Mouse (Mus musculus) heart, embryonic 13.5 days (tissue): Measurements from ENCODE around the gene Thada. TPM values are rescaled to one million over a fixed set of nuclear protein-coding genes. Genes with fewer than 3 reads are reported as not detected.

Source experiments
- ATAC-seq: fragments of 200-750 bp; cut with Nextera tagmentation; 2 replicates; pipeline ENCODE4 v1.8.0; 2017; ENCODE audit warnings: moderate TSS enrichment; ENCODE audit not compliant: insufficient number of reproducible peaks, low FRiP score, low TSS enrichment; ENCODE audit errors: extremely low read depth
- H3K27ac ChIP-seq: fragments of 300-500 bp; sonication (generic); replicated peaks from 2 replicates; pipeline ENCODE4 v1.5.1; 2015; ENCODE audit warnings: moderate library complexity, mild to moderate bottlenecking, inconsistent platforms
- H3K27me3 ChIP-seq: fragments of 300-500 bp; sonication (generic); replicated peaks from 2 replicates; pipeline ENCODE4 v1.6.1; 2015; ENCODE audit warnings: mild to moderate bottlenecking, inconsistent platforms
- H3K36me3 ChIP-seq: fragments of 300-500 bp; sonication (generic); 2 replicates; pipeline ENCODE4 v1.6.1; 2015; ENCODE audit warnings: mild to moderate bottlenecking, inconsistent platforms
- H3K4me1 ChIP-seq: fragments of 300-500 bp; sonication (generic); 2 replicates; pipeline ENCODE4 v1.6.1; 2015; ENCODE audit warnings: inconsistent platforms
- H3K4me2 ChIP-seq: fragments of 300-500 bp; sonication (generic); 2 replicates; pipeline ENCODE4 v1.6.1; 2015; ENCODE audit warnings: inconsistent platforms, mild to moderate bottlenecking, moderate library complexity
- H3K4me3 ChIP-seq: fragments of 300-500 bp; sonication (generic); 2 replicates; pipeline ENCODE4 v1.5.1; 2015; ENCODE audit warnings: moderate library complexity, mild to moderate bottlenecking, inconsistent platforms
- H3K9ac ChIP-seq: fragments of 300-500 bp; sonication (generic); 2 replicates; pipeline ENCODE4 v1.6.1; 2015; ENCODE audit warnings: inconsistent platforms, mild to moderate bottlenecking, moderate library complexity
- H3K9me3 ChIP-seq: fragments of 300-500 bp; sonication (generic); 2 replicates; pipeline ENCODE4 v1.6.1; 2016; ENCODE audit warnings: inconsistent platforms
- WGBS: fragments of 180-500 bp; shearing (Covaris S2); methylation state at CpG from one replicate; pipeline ENCODE4 v1.1.7; 2015; ENCODE audit warnings: mixed read lengths; 5-methylcytosine and 5-hydroxymethylcytosine counted together
- polyA plus RNA-seq: library from polyadenylated mRNA; unstranded; fragments of >200 nt; fragmentation: Nextera tagmentation; extraction: Ambion mirVana; gene quantifications from 2 replicates; pipeline ENCODE4 v1.2.1, GENCODE M21; 2015

Thada gene
- polyA plus RNA-seq, 1 experiment from 2014 or later: 4.6 TPM

DNA sequence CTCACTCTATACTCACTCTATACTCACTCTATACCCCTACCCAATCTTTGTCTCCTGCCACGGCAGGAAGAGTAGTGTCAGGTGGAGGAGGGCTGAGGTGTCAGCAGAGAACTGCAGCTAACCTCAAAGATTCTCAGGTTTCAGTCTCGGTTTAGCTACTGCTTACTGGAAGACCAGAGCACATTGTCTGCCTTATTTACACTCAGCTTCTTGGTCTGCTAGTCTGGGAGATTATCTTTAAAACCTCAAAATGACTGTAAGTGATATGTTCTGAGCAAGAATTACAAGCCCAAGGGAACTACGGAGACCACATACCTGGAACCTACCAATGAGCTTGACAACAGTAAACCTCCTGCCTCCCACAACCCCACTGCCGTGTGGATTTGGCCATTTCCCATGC lies 31.0 kb downstream of the Thada start:
- no peak for ATAC-seq

DNA sequence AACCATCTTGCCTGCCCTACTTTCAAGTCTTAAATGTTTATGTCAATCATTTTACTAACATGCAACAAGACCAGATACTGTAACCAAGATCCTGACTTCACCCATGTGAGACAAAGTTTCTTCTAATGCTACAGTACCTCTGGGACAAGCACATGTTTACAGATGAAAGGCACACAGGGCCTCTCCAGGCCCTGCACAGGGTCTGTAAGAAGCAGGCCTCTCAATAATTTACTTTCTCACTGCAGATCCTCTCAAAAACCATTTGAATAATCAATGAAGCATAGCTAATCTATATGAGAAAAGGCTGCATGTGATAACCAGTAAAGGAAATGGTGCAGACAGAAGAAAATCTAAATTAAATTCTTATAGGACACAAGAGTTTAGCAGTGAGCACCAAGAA lies 31.8 kb downstream of the Thada start:
- no peak overlapping the region for H3K4me3 ChIP-seq
- peaks cover 95% of the 10 kb centered on the region for H3K36me3 ChIP-seq
- no peak overlapping the region for H3K4me2 ChIP-seq
- no peaks in the 10 kb centered on the region for H3K9me3 ChIP-seq
- ATAC-seq: no peak
- H3K27me3 ChIP-seq: no peaks in the 10 kb centered on the region
- no peak overlapping the region for H3K27ac ChIP-seq
- H3K9ac ChIP-seq: no peak overlapping the region
- no peaks in the 10 kb centered on the region for H3K4me1 ChIP-seq

More for the DNA sequence above, 31.0 kb downstream of the Thada start:
- 75% methylated on average over 4 of the region's 4 CpGs for WGBS
- H3K4me1 ChIP-seq: no peaks in the 10 kb centered on the region
- no peak overlapping the region for H3K27ac ChIP-seq
- no peak overlapping the region for H3K9ac ChIP-seq
- H3K27me3 ChIP-seq: no peaks in the 10 kb centered on the region
- no peak overlapping the region for H3K4me2 ChIP-seq
- no peak overlapping the region for H3K4me3 ChIP-seq
- no peaks in the 10 kb centered on the region for H3K9me3 ChIP-seq
- peaks cover 95% of the 10 kb centered on the region for H3K36me3 ChIP-seq

DNA sequence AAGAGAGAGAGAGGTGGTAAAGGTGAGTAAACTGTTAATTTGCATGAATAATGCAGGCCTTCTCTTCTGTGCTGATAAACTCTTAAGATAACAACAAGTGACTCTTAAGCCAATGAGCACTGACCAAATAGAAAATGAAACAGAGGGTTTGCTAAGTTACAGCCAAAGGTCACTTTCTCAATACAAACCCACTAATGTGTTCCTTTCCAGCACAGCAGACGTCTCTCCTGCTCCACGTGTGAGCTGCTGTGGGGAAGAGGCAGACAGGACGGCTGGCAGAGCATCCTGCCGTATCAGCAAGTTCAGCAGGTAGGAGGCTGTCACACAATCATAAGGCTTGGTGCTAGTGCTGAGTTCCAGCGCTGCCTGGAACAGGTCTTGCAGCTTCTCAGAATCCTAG lies 34.0 kb downstream of the Thada start:
- no peak overlapping the region for H3K4me2 ChIP-seq
- no peak overlapping the region for H3K4me3 ChIP-seq
- no peaks in the 10 kb centered on the region for H3K27me3 ChIP-seq
- peaks cover 93% of the 10 kb centered on the region for H3K36me3 ChIP-seq
- H3K9me3 ChIP-seq: no peaks in the 10 kb centered on the region
- 74% methylated on average over 5 of the region's 5 CpGs for WGBS
- H3K9ac ChIP-seq: no peak overlapping the region
- H3K4me1 ChIP-seq: no peaks in the 10 kb centered on the region
- H3K27ac ChIP-seq: no peak overlapping the region
- ATAC-seq: no peak

DNA sequence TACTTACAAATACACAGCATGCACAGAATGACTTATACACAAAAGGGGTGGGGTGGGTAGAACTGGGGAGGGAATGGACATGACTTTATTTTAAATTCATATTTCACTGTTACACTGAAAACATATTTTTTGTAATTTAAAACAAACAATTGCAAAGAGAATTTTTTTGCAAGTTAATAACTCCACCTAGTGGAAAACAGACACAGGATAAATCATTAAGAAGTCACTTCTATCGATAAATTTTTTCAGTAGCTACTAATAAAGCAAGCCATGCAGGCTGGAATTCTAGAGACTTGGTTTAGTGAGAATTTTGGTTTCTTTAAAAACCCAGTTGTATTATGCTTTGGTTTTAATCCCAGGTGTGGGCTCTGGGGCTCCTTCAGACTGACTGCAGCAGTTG lies 41.7 kb downstream of the Thada start:
- no peak overlapping the region for H3K9ac ChIP-seq
- H3K9me3 ChIP-seq: no peaks in the 10 kb centered on the region
- ATAC-seq: no peak
- no peaks in the 10 kb centered on the region for H3K27me3 ChIP-seq
- H3K36me3 ChIP-seq: peaks cover 71% of the 10 kb centered on the region
- WGBS: 83% methylated on average over 1 of the region's 1 CpGs
- no peak overlapping the region for H3K27ac ChIP-seq
- H3K4me2 ChIP-seq: no peak overlapping the region
- H3K4me1 ChIP-seq: peaks cover 15% of the 10 kb centered on the region
- H3K4me3 ChIP-seq: no peak overlapping the region

DNA sequence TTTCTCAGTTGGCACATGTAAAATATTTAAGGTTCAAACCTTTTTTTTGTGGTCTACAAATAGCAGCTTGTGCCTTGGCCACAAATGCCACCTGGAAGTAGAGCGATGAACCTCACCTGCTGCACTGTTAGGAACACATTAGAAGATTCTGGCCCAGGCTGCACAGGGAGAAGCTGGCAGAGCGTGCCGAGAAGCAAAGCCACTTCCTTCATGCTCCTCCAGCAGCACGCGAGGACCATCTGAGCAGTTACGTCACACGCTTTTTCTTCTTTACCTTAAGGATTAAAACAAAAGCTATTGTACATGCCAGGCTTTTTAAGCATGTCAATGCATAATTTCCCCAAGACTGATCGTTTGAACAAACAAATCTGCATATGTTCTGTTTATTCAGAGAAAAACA lies 43.1 kb downstream of the Thada start:
- WGBS: 91% methylated on average over 8 of the region's 8 CpGs
- Histone ChIP-seq H3K4me3 (no peak overlapping the region), H3K9ac (no peak overlapping the region), H3K9me3 (no peaks in the 10 kb centered on the region), H3K4me2 (no peak overlapping the region), H3K27ac (no peak overlapping the region), H3K27me3 (no peaks in the 10 kb centered on the region), H3K4me1 (peaks cover 18% of the 10 kb centered on the region), H3K36me3 (peaks cover 58% of the 10 kb centered on the region)
- ATAC-seq: no peak

DNA sequence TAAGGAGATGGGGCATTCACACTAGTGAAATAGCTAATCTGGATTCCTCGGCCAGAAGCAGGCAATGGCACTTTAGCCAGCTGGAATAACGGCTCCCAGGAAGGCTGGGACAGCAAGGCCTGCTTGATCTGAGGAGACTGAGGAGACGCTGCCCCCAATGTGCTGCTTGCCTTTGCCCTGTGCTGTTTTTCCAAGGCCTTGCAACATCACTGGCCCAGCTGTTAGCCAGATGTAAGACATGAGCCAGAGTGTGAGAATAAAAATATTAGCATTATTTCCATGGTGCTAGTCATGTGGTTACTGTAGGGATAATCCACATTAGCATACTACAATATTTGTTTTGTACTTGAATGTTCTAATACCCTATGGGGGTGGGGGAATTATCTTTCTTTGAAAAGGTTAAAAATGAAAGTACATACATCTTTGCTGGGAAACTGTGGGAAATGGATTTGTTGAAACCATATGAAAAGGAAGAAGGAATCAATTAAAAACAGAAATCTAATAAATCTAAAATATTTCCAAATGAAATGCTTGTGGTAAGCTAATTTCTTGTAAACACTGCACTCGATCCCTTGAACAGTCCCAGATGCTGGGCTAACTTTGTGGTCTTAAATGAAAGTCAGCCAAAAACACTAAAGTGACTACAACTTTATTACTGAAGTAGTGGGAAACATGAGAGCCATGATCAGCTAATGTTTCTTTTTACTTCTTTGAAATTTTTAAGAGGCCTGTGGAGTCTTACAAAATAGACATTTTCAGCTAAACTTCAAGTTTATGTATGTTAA lies 43.8 kb downstream of the Thada start:
- Histone ChIP-seq H3K9me3 (no peaks in the 10 kb centered on the region), H3K4me1 (peaks cover 18% of the 10 kb centered on the region), H3K4me2 (no peak overlapping the region), H3K27ac (no peak overlapping the region), H3K9ac (no peak overlapping the region), H3K36me3 (peaks cover 53% of the 10 kb centered on the region), H3K27me3 (no peaks in the 10 kb centered on the region), H3K4me3 (no peak overlapping the region)
- 74% methylated on average over 4 of the region's 4 CpGs for WGBS
- ATAC-seq: no peak

DNA sequence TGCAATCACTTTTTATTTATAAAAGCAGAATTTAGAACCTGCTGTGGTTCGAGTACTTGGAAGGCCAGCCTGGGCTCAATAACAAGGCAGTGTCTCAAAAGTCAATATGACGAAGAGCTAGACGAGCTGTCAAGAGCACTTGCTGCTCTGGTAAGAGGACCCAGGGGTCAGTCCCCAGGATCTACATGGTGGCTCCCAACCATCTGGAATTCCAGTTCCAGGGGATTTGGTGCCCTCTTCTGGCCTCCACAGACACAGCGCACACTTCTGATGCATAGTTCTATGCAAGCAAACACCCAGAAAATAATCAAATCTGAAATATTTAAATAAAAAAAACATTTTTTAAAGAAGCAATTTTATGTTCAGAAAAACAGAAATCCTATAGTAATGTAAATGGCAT lies 45.0 kb downstream of the Thada start:
- Histone ChIP-seq H3K9ac (no peak overlapping the region), H3K36me3 (peaks cover 44% of the 10 kb centered on the region), H3K27ac (0 out of 2 replicates have a peak overlapping the region, but pooled peaks have one; percentile 79), H3K9me3 (no peaks in the 10 kb centered on the region), H3K4me2 (no peak overlapping the region), H3K4me3 (no peak overlapping the region), H3K27me3 (no peaks in the 10 kb centered on the region), H3K4me1 (peaks cover 18% of the 10 kb centered on the region)
- no peak for ATAC-seq
- WGBS: 91% methylated on average over 4 of the region's 4 CpGs

DNA sequence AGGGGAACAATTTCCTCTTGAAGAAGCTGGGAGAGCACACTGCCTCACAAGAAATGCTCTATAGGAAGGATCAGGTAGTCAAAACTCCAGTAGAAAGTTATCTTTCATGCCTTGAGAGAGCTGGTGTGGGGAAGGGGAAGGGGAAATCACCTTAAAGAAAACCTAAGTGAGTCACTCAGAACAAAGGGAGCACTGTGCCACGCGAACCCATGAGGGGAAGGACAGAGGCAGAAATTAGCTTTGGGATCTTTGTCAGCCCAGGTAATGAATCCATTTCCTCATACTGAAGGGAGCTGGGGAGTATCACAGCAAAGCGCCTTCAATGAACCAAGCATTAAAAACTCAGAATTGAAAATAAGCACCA lies 45.7 kb downstream of the Thada start:
- H3K9me3 ChIP-seq: no peaks in the 10 kb centered on the region
- no peaks in the 10 kb centered on the region for H3K27me3 ChIP-seq
- H3K4me3 ChIP-seq: no peak overlapping the region
- peak overlapping the region; percentile 79 for H3K27ac ChIP-seq
- peaks cover 39% of the 10 kb centered on the region for H3K36me3 ChIP-seq
- peak overlapping the region; percentile 48; the same call in 1 of the 2 replicates for H3K9ac ChIP-seq
- H3K4me1 ChIP-seq: peaks cover 18% of the 10 kb centered on the region
- ATAC-seq: no peak
- 50% methylated on average over 3 of the region's 3 CpGs for WGBS
- peak overlapping the region; percentile 35 for H3K4me2 ChIP-seq

DNA sequence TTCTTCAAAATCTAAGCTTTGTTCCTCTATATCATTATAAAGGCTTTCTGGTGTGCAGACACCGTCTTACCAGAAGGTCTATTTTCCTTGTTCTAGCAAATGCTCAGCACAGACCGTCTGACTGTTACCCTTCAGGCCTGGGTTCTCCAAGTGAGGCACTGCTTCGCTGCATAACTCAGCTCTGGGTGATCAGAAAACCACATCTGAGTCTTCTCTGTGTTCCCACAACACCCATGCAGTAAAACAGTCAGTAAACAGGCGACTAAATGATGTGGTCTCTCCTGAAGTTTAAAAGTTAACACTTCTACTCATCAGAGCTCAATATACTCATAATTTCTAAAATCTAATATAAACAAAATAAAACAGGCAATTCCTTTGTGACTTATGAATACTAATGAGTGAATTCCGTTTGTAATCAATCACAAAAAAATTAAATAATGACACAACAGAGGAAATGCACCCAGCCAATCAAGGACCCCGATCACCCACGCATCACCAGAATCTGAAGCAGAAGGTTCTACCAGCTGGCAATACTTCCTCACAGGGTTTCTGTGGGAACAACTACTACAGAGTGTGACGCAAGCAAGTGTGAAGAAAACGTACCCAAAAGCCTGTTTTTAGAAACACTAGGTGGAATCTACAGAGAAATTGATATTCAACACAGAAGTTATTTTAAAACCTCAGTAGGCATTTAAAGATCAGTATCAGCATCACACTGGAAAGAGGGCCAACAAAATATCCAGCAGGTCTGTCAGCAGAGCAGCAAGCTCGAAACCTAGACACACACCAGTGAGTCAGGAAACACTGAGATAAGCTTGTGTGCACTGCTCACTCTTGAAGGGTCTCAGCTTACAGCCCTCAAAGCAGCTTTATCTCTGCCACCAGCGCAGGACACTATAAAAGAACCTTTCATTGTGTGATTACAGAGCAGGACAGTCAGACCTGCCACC lies 46.4 kb downstream of the Thada start:
- Histone ChIP-seq H3K9me3 (no peaks in the 10 kb centered on the region), H3K4me3 (no peak overlapping the region), H3K4me1 (peaks cover 18% of the 10 kb centered on the region), H3K4me2 (peak overlapping the region; percentile 35), H3K27ac (peak overlapping the region; percentile 79), H3K27me3 (no peaks in the 10 kb centered on the region), H3K36me3 (peaks cover 37% of the 10 kb centered on the region), H3K9ac (peak overlapping the region; percentile 48; the same call in 1 of the 2 replicates)
- ATAC-seq: no peak; the same call in 1 of the 2 replicates
- 39% methylated on average over 11 of the region's 11 CpGs for WGBS

DNA sequence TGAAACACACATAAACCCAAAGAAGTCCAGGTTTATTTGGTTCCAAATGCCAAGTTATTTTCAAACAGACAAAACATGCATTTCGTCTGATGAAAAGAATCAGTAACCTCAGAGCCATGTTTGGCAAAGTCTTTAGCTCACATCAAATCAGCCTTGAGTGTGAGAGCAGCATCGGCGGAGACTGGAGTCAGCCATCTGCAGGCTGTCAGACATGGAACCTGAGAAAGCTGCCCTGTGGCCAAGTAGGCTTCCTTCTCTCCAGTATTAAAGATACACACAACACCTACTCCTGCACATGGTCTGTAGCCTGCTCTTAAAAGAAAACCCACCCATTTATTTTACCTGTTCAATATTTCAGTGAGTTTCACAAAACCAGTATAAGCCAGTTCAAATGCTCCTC lies 50.1 kb downstream of the Thada start:
- H3K4me1 ChIP-seq: peaks cover 18% of the 10 kb centered on the region
- no peak for ATAC-seq
- peaks cover 28% of the 10 kb centered on the region for H3K36me3 ChIP-seq
- no peaks in the 10 kb centered on the region for H3K27me3 ChIP-seq
- 74% methylated on average over 3 of the region's 3 CpGs for WGBS
- H3K9ac ChIP-seq: no peak overlapping the region
- H3K4me2 ChIP-seq: no peak overlapping the region
- no peak overlapping the region for H3K4me3 ChIP-seq
- no peak overlapping the region for H3K27ac ChIP-seq
- no peaks in the 10 kb centered on the region for H3K9me3 ChIP-seq

DNA sequence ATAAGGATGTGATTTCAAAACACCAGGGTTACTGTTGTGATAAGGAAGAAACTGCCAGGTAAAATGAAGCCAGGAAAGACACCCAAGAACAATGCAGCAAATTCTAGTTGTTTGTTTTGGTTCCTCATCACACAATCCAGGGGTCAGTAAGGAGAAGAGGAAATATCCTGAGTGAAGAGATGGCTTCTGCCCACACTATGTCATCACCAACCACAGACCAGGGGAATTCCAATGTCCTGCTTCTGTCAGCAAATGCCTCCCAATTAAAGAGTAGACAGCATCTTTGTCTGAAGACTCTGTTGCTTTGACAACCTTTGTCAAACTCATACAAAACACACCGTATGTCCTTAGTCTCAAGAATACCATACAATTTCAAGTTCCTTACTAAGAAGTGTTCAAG lies 57.3 kb downstream of the Thada start:
- H3K27ac ChIP-seq: no peak overlapping the region
- H3K36me3 ChIP-seq: peaks cover 29% of the 10 kb centered on the region; the same call in 1 of the 2 replicates
- WGBS: 78% methylated on average over 1 of the region's 1 CpGs
- H3K4me2 ChIP-seq: no peak overlapping the region
- H3K27me3 ChIP-seq: no peaks in the 10 kb centered on the region
- no peaks in the 10 kb centered on the region; the same call in 1 of the 2 replicates for H3K4me1 ChIP-seq
- H3K4me3 ChIP-seq: no peak overlapping the region
- no peak for ATAC-seq
- no peak overlapping the region for H3K9ac ChIP-seq
- H3K9me3 ChIP-seq: no peaks in the 10 kb centered on the region
